Mouse (Mus musculus) forebrain, embryonic 11.5 days (tissue): ENCODE measurements at regions not wholly inside any gene's neighbourhood (a gene's known extent, or its start where the extent isn't known, plus 50 kb on each side); places are given as distances from the start of the nearest gene placed in this dataset.

Experiments
- ATAC-seq: fragments of 200-750 bp; cut with Nextera tagmentation; replicated peaks from 2 replicates; pipeline ENCODE4 v1.8.0; 2017; ENCODE audit warnings: moderate TSS enrichment; ENCODE audit not compliant: low FRiP score
- DNase-seq: peaks from one replicate; pipeline ENCODE4 v3.0.0-alpha.2; 2017; ENCODE audit warnings: low spot score
- H3K27ac ChIP-seq: fragments of 300-500 bp; sonication (generic); 2 replicates; pipeline ENCODE4 v1.5.1; 2014; ENCODE audit warnings: low read depth, low read length
- H3K27me3 ChIP-seq: fragments of 300-500 bp; sonication (generic); 2 replicates; pipeline ENCODE4 v1.6.1; 2014; ENCODE audit warnings: mild to moderate bottlenecking, low read length, mixed read lengths; ENCODE audit not compliant: control insufficient read depth, insufficient read depth
- H3K36me3 ChIP-seq: fragments of 300-500 bp; sonication (generic); 2 replicates; pipeline ENCODE4 v1.6.1; 2014; ENCODE audit warnings: mild to moderate bottlenecking, low read length, moderate library complexity, mixed read lengths; ENCODE audit not compliant: control insufficient read depth, insufficient read depth
- H3K4me1 ChIP-seq: fragments of 300-500 bp; sonication (generic); replicated peaks from 2 replicates; pipeline ENCODE4 v1.6.1; 2014; ENCODE audit warnings: low read length, mixed read lengths; ENCODE audit not compliant: control insufficient read depth, insufficient read depth
- H3K4me2 ChIP-seq: fragments of 300-500 bp; sonication (generic); 2 replicates; pipeline ENCODE4 v1.6.1; 2014; ENCODE audit warnings: low read depth, mild to moderate bottlenecking, low read length, moderate library complexity, mixed read lengths; ENCODE audit not compliant: severe bottlenecking
- H3K4me3 ChIP-seq: fragments of 300-500 bp; sonication (generic); 2 replicates; pipeline ENCODE4 v1.5.1; 2014; ENCODE audit warnings: low read depth, low read length
- H3K9ac ChIP-seq: fragments of 300-500 bp; sonication (generic); 2 replicates; pipeline ENCODE4 v1.6.1; 2014; ENCODE audit warnings: low read length
- H3K9me3 ChIP-seq: fragments of 300-500 bp; sonication (generic); 2 replicates; pipeline ENCODE4 v1.6.1; 2016; ENCODE audit warnings: low read length, mixed read lengths; ENCODE audit not compliant: control insufficient read depth
- WGBS: fragments of 180-500 bp; shearing (Covaris S2); extraction: QIAGEN DNeasy Blood & Tissue Kit; methylation state at CpG from one replicate; pipeline ENCODE4 v1.1.7; 2014; 5-methylcytosine and 5-hydroxymethylcytosine counted together

DNA sequence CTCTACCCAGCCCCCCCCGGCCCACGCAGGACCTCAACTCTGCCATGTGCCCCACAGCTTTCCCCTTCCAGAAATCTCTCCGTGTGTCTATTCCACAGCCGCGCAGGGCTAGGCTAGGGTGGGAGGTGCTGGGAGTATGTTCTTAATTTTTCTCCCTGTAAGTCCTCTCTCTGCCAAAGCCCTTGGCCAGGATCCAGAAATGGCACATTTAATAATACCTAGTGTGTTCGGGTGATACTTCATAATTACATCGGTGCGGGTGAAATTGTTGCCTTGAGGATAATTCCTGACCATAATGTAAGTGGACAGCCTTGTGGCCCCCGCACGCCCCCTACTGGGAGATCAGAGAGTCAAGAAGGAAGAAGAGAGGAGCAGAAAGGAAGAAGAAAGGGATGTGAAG is 1093.5 kb downstream of the Mrps31 start:
- no peak overlapping the region for H3K4me2 ChIP-seq
- H3K9ac ChIP-seq = no peak overlapping the region
- H3K9me3 ChIP-seq = no peaks in the 10 kb centered on the region
- no peaks in the 10 kb centered on the region for H3K36me3 ChIP-seq
- WGBS = 59% methylated on average over 10 of the region's 10 CpGs
- H3K4me3 ChIP-seq = no peak overlapping the region
- no peak overlapping the region for H3K27ac ChIP-seq
- no peak for ATAC-seq
- H3K27me3 ChIP-seq = no peaks in the 10 kb centered on the region
- no peaks in the 10 kb centered on the region for H3K4me1 ChIP-seq
- DNase-seq = peak; percentile 66

DNA sequence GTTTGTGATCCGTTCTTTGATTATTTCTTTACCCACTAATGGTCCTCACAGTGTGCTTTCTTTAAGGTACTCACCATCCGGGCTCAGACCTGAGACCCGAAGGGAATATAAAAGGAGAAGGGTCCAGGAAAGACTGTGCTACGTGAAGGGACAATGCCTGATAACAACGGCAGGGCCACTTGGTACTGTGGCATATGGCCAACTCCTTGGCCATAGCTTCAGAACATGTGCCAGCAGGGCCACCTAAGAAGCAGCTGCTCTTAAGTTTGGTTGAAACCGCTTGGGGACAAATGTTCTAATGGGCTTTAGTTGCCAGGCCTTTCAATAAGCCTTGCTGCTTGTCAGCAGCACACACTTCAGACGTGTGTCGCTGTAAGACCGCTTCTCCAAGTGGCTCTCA is 1094.1 kb downstream of the Mrps31 start:
- H3K4me1 ChIP-seq = no peaks in the 10 kb centered on the region
- H3K9me3 ChIP-seq = no peaks in the 10 kb centered on the region
- DNase-seq = no peak
- WGBS = 95% methylated on average over 9 of the region's 9 CpGs
- no peak overlapping the region for H3K4me2 ChIP-seq
- H3K27me3 ChIP-seq = no peaks in the 10 kb centered on the region
- H3K27ac ChIP-seq = no peak overlapping the region
- H3K36me3 ChIP-seq = no peaks in the 10 kb centered on the region
- no peak overlapping the region for H3K4me3 ChIP-seq
- no peak overlapping the region for H3K9ac ChIP-seq
- no peak for ATAC-seq

DNA sequence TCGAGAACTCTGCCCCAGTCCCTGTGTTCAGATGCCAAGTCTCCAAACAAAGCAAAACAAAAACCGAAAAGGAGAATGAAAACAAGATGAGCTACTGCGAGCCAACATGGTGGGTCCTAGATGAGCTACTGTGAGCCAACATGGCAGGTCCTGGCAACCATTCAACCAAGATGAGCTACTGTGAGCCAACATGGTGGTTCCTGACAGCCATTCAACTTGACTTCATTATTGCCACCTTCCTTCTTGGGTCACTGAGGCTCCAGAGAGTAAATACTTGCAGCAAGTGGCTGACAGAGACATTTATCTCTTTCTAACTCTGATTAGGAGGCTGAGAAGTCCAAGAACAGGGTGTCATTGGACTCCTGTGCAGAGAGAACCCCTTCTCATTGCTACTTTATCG is 1094.8 kb downstream of the Mrps31 start:
- DNase-seq (no peak), ATAC-seq (no peak)
- Histone ChIP-seq H3K9me3 (no peaks in the 10 kb centered on the region), H3K4me3 (no peak overlapping the region), H3K9ac (no peak overlapping the region), H3K4me2 (no peak overlapping the region), H3K4me1 (no peaks in the 10 kb centered on the region), H3K36me3 (no peaks in the 10 kb centered on the region), H3K27me3 (no peaks in the 10 kb centered on the region), H3K27ac (no peak overlapping the region)
- 91% methylated on average over 4 of the region's 4 CpGs for WGBS

DNA sequence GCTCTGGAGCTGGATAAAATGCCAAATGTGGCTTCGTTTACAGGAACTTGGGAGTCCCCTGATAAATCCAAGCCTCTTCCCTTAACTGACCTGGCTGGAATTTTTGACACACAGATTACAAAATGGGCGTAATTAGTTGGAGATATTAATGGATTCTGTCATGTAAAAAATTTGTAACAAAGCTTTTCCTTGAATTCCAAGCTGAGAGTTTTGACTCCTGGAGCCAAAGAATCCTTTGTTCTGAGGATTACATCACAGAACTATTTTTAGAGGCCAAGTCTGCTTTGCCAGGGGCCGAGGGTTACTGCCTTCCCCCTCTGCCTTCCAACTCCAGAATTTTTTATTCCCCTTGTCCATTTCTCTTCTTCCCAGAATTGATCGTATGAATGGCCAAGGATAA is 1096.5 kb downstream of the Mrps31 start:
- Histone ChIP-seq H3K9ac (no peak overlapping the region), H3K4me3 (no peak overlapping the region), H3K4me2 (no peak overlapping the region), H3K4me1 (no peaks in the 10 kb centered on the region), H3K27ac (no peak overlapping the region), H3K27me3 (no peaks in the 10 kb centered on the region), H3K36me3 (no peaks in the 10 kb centered on the region), H3K9me3 (no peaks in the 10 kb centered on the region)
- ATAC-seq = no peak
- WGBS = 61% methylated on average over 4 of the region's 4 CpGs
- DNase-seq = no peak

DNA sequence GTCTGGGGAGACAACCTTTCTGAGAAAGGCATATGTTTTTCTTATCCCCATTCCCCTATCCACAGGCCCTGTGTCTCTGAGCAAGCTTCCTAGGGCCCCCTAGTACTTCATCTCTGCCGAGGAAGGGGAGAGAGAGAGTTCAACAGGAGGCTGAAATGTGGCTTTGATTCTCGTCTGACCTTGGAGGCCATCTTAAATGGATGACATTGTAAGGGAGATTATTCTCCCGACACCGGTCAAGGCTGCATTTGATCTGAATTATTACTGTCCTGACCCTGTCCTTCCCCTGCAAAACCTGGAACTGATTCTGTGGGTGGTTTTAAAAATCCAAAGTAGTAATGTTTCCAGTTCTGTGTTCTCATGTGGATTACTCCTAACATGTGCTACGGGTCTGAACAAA is 1098.9 kb downstream of the Mrps31 start:
- H3K4me2 ChIP-seq = no peak overlapping the region
- H3K36me3 ChIP-seq = no peaks in the 10 kb centered on the region
- no peak overlapping the region for H3K9ac ChIP-seq
- H3K27ac ChIP-seq = no peak overlapping the region
- ATAC-seq = no peak
- H3K4me1 ChIP-seq = no peaks in the 10 kb centered on the region
- H3K9me3 ChIP-seq = no peaks in the 10 kb centered on the region
- 76% methylated on average over 5 of the region's 5 CpGs for WGBS
- no peak for DNase-seq
- no peak overlapping the region for H3K4me3 ChIP-seq
- no peaks in the 10 kb centered on the region for H3K27me3 ChIP-seq

DNA sequence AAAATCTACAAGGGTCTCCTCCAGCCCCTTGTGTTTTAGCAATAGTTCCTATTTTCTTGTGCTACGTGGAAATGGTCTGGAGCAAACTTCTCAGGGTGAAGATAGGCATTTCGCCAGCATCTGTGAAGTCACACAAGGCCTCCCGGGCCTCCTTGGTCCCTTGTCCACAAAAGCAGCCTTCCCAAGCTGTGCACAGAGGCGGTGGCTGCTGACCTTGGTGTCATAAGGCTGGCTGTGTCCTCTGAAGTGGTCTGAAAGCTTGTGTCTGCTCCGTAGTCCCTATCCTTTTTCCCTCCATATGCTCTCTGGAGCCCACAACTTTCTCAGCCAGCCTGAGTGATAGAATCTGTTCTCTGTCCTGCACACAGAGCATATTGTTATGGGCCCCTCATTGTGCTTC is 1099.4 kb downstream of the Mrps31 start:
- no peak overlapping the region for H3K9ac ChIP-seq
- DNase-seq = no peak
- H3K27ac ChIP-seq = no peak overlapping the region
- no peak overlapping the region for H3K4me2 ChIP-seq
- no peaks in the 10 kb centered on the region for H3K36me3 ChIP-seq
- H3K27me3 ChIP-seq = no peaks in the 10 kb centered on the region
- no peak overlapping the region for H3K4me3 ChIP-seq
- ATAC-seq = no peak
- 82% methylated on average over 5 of the region's 5 CpGs for WGBS
- H3K9me3 ChIP-seq = no peaks in the 10 kb centered on the region
- H3K4me1 ChIP-seq = no peaks in the 10 kb centered on the region

DNA sequence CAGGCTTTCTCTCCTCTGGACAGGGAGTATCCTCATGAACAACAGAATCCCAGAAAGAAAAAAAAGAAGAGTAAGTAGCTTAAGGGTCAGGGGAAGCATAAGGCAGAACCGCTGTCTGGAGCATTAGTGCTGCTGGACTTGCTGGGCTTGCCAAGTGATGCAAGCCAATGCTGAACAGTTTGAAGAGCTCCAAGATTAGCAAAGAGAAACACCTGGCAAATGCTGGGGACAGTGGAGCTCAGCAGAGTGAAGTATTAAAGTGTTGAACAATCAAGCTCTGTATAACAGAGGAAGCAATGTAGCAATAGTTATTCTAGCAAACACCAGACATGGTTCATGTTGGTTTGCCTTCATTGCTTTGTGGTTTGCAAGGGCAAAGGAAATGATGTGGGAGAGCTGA is 1100.1 kb downstream of the Mrps31 start:
- H3K36me3 ChIP-seq = no peaks in the 10 kb centered on the region
- DNase-seq = no peak
- WGBS = 74% methylated on average over 1 of the region's 1 CpGs

DNA sequence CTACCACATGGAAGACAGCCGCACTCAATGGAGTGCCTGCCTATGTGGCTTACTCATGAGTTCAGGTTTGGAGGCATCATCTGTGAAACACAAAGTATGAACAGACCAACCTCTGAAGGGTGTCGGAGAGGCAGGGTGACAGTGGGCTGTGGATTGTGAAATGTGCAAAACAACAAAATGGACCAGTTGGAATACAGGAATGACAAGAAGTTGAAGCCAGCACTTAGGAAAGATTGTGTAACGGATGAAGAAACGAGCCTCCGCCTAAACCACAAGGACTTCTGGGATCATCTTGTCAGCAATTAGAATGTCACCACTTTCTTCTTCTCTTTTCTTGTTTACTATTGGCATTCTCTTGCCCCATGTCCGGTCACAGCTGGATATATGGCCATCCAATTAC is 1100.6 kb downstream of the Mrps31 start:
- no peak overlapping the region for H3K27ac ChIP-seq
- ATAC-seq = no peak
- no peak overlapping the region for H3K4me2 ChIP-seq
- no peak overlapping the region for H3K4me3 ChIP-seq
- no peak overlapping the region for H3K9ac ChIP-seq
- no peaks in the 10 kb centered on the region for H3K9me3 ChIP-seq
- WGBS = 96% methylated on average over 6 of the region's 6 CpGs
- no peak for DNase-seq
- no peaks in the 10 kb centered on the region for H3K4me1 ChIP-seq
- no peaks in the 10 kb centered on the region for H3K36me3 ChIP-seq
- H3K27me3 ChIP-seq = no peaks in the 10 kb centered on the region

More for the DNA sequence above, 1100.1 kb downstream of the Mrps31 start:
- Histone ChIP-seq H3K9ac (no peak overlapping the region), H3K4me1 (no peaks in the 10 kb centered on the region), H3K27ac (no peak overlapping the region), H3K27me3 (no peaks in the 10 kb centered on the region), H3K4me3 (no peak overlapping the region), H3K9me3 (no peaks in the 10 kb centered on the region), H3K4me2 (no peak overlapping the region)
- ATAC-seq = no peak

DNA sequence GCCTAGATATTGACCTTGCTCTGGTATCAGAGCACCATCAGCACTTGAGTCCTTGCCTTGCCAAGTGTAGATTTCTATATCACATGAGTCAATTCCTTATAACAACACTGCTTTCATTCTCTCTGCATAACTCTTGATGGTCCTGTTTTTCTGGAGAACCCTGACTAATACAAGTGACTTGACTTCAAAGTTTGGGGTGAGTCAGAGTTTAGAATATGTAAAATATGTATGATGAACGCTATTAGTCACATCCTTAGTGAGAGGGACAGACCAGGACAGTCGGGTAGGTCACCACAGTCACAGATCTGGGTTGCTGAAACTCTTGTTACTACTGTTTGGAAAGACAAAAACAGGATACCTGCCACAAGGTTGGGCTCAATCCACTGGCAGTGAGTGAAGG is 1105.3 kb downstream of the Mrps31 start:
- Histone ChIP-seq H3K36me3 (no peaks in the 10 kb centered on the region), H3K9me3 (no peaks in the 10 kb centered on the region), H3K4me1 (no peaks in the 10 kb centered on the region), H3K4me2 (no peak overlapping the region), H3K9ac (no peak overlapping the region), H3K27me3 (no peaks in the 10 kb centered on the region), H3K4me3 (no peak overlapping the region), H3K27ac (no peak overlapping the region)
- no peak for DNase-seq
- 87% methylated on average over 2 of the region's 2 CpGs for WGBS
- ATAC-seq = no peak
